Mouse (Mus musculus): Measurements from ENCODE around the gene Gm3542. TPM values are rescaled to one million over a fixed set of nuclear protein-coding genes. Genes with fewer than 3 reads are reported as not detected.
"Not testable (repeated sequence)": the region's sequence is repeated elsewhere in the genome, so short reads cannot be mapped to it uniquely, and the experiment has no call there.

Gm3542 gene
- not detected in 2 replicates for polyA plus RNA-seq (2016; fragmentation: Nextera tagmentation; extraction: Ambion mirVana)

- WGBS, result no CpG with 5 or more reads among the region's 2 CpGs
- ATAC-seq (ENCODE audit: low FRiP score, low read depth), result not testable (repeated sequence)
Measured at GRCm38 (mm10) chr14:5334828-5335227, at the start of gene Gm3542. Gm3542 (minus strand) TSS chr14:5334928.

More at GRCm38 (mm10) chr14:5334828-5335227, at the start of gene Gm3542:
- H3K4me1 ChIP-seq; H3K4me3 ChIP-seq; H3K27ac ChIP-seq (replicated peaks); H3K4me2 ChIP-seq (replicated peaks); H3K9ac ChIP-seq (replicated peaks); H3K36me3 ChIP-seq; H3K9me3 ChIP-seq; H3K27me3 ChIP-seq: not testable (repeated sequence)

Other genes with a start within 250 kb of the Gm3542 start
- not detected in 2 replicates for gene Gm8279, start 203.4 kb downstream of the Gm3542 start, polyA plus RNA-seq (2016; fragmentation: Nextera tagmentation; extraction: Ambion mirVana)
- not detected in 2 replicates for gene Gm3317, start 170.4 kb downstream of the Gm3542 start, polyA plus RNA-seq (2016; fragmentation: Nextera tagmentation; extraction: Ambion mirVana)
- gene Gm8271, start 149.1 kb downstream of the Gm3542 start, polyA plus RNA-seq (2016; fragmentation: Nextera tagmentation; extraction: Ambion mirVana), result not detected in 2 replicates
- not detected in 2 replicates for gene Gm3526, start 74.3 kb downstream of the Gm3542 start, polyA plus RNA-seq (2016; fragmentation: Nextera tagmentation; extraction: Ambion mirVana)
- 0.46 TPM in 1 of 2 replicates, not detected in the other for gene Gm3500, start 54.1 kb upstream of the Gm3542 start, polyA plus RNA-seq (2016; fragmentation: Nextera tagmentation; extraction: Ambion mirVana)
- 0.77 and 1.7 TPM in 2 replicates for gene Gm3194, start 120.5 kb upstream of the Gm3542 start, polyA plus RNA-seq (2016; fragmentation: Nextera tagmentation; extraction: Ambion mirVana)
- not detected in 2 replicates for gene Gm8246, start 142.9 kb upstream of the Gm3542 start, polyA plus RNA-seq (2016; fragmentation: Nextera tagmentation; extraction: Ambion mirVana)
- gene Gm3187, start 149.3 kb upstream of the Gm3542 start, polyA plus RNA-seq (2016; fragmentation: Nextera tagmentation; extraction: Ambion mirVana), result not detected in 2 replicates
- 3.5 and 3.8 TPM in 2 replicates for gene Gm3488, start 166.7 kb upstream of the Gm3542 start, polyA plus RNA-seq (2016; fragmentation: Nextera tagmentation; extraction: Ambion mirVana)
- gene Gm3532, start 203.6 kb upstream of the Gm3542 start, polyA plus RNA-seq (2016; fragmentation: Nextera tagmentation; extraction: Ambion mirVana), result not detected in 2 replicates

Measured in midbrain, embryonic 12.5 days (tissue).